Mouse (Mus musculus) stomach, embryonic 16.5 days (tissue): ENCODE measurements around the gene Mob4. TPM values are rescaled to one million over a fixed set of nuclear protein-coding genes. Genes with fewer than 3 reads are reported as not detected.

Experiments used
- ATAC-seq: fragments of 200-750 bp; cut with Nextera tagmentation; 2 replicates; pipeline ENCODE4 v1.8.0; 2017; ENCODE audit warnings: moderate number of reproducible peaks, moderate TSS enrichment; ENCODE audit not compliant: insufficient read depth, low FRiP score
- H3K27ac ChIP-seq: fragments of 300-500 bp; sonication (generic); 2 replicates; pipeline ENCODE4 v1.5.1; 2014; ENCODE audit warnings: low read length
- H3K27me3 ChIP-seq: fragments of 300-500 bp; sonication (generic); 2 replicates; pipeline ENCODE4 v1.6.1; 2014; ENCODE audit warnings: low read length, control low read depth, mixed read lengths; ENCODE audit not compliant: control insufficient read depth, insufficient read depth
- H3K36me3 ChIP-seq: fragments of 300-500 bp; sonication (generic); 2 replicates; pipeline ENCODE4 v1.6.1; 2014; ENCODE audit warnings: low read length; ENCODE audit not compliant: control insufficient read depth, insufficient read depth
- H3K4me1 ChIP-seq: fragments of 300-500 bp; sonication (generic); 2 replicates; pipeline ENCODE4 v1.6.1; 2014; ENCODE audit warnings: low read length, control low read depth, mixed read lengths; ENCODE audit not compliant: control insufficient read depth, insufficient read depth
- H3K4me2 ChIP-seq: fragments of 300-500 bp; sonication (generic); 2 replicates; pipeline ENCODE4 v1.6.1; 2014; ENCODE audit warnings: low read depth, low read length, mixed read lengths
- H3K4me3 ChIP-seq: fragments of 300-500 bp; sonication (generic); replicated peaks from 2 replicates; pipeline ENCODE4 v1.5.1; 2014; ENCODE audit warnings: mild to moderate bottlenecking, low read length
- H3K9ac ChIP-seq: fragments of 300-500 bp; sonication (generic); 2 replicates; pipeline ENCODE4 v1.6.1; 2014; ENCODE audit warnings: low read length
- H3K9me3 ChIP-seq: fragments of 300-500 bp; sonication (generic); replicated peaks from 2 replicates; pipeline ENCODE4 v1.6.1; 2016; ENCODE audit warnings: low read length, control low read depth; ENCODE audit not compliant: control insufficient read depth
- WGBS: fragments of 180-500 bp; shearing (Covaris S2); extraction: QIAGEN DNeasy Blood & Tissue Kit; methylation state at CpG from one replicate; pipeline ENCODE4 v1.1.7; 2014; 5-methylcytosine and 5-hydroxymethylcytosine counted together
- polyA plus RNA-seq: library from polyadenylated mRNA; unstranded; fragments of >200 nt; fragmentation: Nextera tagmentation; extraction: Ambion mirVana; gene quantifications from 2 replicates; pipeline ENCODE4 v1.2.1, GENCODE M21; 2015

Mob4 gene
- polyA plus RNA-seq, 1 experiment from 2014 or later, result 153 TPM

GRCm38 (mm10) chr1:55129716-55130115 is 1.3 kb upstream of the Mob4 start:
- 90% methylated on average over 5 of the region's 5 CpGs for WGBS
- no peaks in the 10 kb centered on the region for H3K27me3 ChIP-seq
- no peak overlapping the region for H3K4me3 ChIP-seq
- H3K9ac ChIP-seq, result no peak overlapping the region
- no peaks in the 10 kb centered on the region for H3K9me3 ChIP-seq
- H3K4me2 ChIP-seq, result no peak overlapping the region
- ATAC-seq, result no peak
- H3K36me3 ChIP-seq, result no peaks in the 10 kb centered on the region
- H3K4me1 ChIP-seq, result peaks cover 11% of the 10 kb centered on the region
- no peak overlapping the region for H3K27ac ChIP-seq

- 63% methylated on average over 10 of the region's 10 CpGs for WGBS
- ATAC-seq, result no peak
Measured at GRCm38 (mm10) chr1:55130190-55130916, 678 bp upstream of the Mob4 start.

DNA sequence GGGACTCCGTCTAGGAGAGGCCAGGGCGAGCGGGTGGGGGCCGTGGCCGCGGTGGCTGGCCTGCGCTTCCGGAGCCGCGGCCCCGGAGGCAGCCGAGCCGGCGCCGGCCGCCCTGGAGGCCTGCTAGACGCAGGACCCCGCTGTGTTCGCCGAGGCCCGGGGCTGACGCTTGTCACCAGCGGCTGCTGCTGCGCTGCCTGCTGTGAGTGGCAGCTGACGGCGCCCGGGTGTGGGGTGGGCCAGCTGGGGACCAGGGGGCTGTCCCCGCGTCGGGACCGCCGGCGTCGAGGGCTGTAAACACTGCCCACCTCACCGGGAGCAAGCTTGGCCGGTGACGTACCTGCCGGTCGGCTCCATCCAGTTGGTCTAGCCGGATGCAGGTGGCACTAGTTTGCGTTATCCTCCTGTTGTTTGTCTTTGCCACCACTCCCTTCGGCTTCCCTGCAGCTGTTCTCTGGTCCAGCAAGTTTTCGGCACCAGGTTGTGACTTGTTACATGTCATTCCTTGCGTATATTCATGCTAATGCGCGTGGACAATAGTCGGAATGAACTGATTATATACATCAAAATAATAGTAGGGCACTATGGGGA is 488 bp downstream of the Mob4 start:
- Histone ChIP-seq H3K27ac (peak overlapping the region; percentile 100), H3K4me2 (peak overlapping the region; percentile 78), H3K36me3 (no peaks in the 10 kb centered on the region), H3K4me3 (peak overlapping the region; percentile 100), H3K27me3 (no peaks in the 10 kb centered on the region), H3K9me3 (no peaks in the 10 kb centered on the region), H3K4me1 (peaks cover 13% of the 10 kb centered on the region), H3K9ac (peak overlapping the region; percentile 100)
- WGBS, result under 1% methylated on average over 44 of the region's 47 CpGs
- peak; percentile 83 for ATAC-seq

More at GRCm38 (mm10) chr1:55130190-55130916, 678 bp upstream of the Mob4 start:
- peak overlapping the region; percentile 78 for H3K9ac ChIP-seq
- peaks cover 11% of the 10 kb centered on the region for H3K4me1 ChIP-seq
- no peaks in the 10 kb centered on the region for H3K36me3 ChIP-seq
- H3K4me3 ChIP-seq, result peak overlapping the region; percentile 100
- H3K9me3 ChIP-seq, result no peaks in the 10 kb centered on the region
- H3K27me3 ChIP-seq, result no peaks in the 10 kb centered on the region
- H3K27ac ChIP-seq, result peak overlapping the region; percentile 84
- peak overlapping the region; percentile 69 for H3K4me2 ChIP-seq

DNA sequence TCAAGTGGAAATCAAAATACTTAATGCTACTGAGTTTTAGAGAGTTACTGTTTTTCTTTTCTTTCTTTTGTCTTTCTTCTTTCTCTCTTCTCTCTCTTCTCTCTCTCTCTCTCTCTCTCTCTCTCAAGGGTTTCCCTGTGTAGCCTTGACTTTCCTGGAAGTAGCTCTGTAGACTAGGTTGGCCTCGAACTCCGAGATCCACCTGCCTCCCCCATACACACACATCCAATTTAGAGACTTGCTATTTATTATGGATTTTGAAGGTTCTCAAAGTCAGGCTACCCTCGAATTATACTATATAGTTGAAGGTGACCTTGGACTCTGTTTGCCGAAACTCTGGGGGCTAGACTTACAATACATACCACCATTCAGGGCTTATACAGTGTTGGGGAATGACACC is 1.3 kb downstream of the Mob4 start:
- WGBS, result 55% methylated on average over 4 of the region's 4 CpGs
- peak overlapping the region; percentile 78 for H3K4me2 ChIP-seq
- no peak for ATAC-seq

GRCm38 (mm10) chr1:55133173-55133572 is 2.1 kb downstream of the Mob4 start:
- H3K27ac ChIP-seq, result no peak overlapping the region
- peaks cover 13% of the 10 kb centered on the region for H3K4me1 ChIP-seq
- no peak overlapping the region for H3K9ac ChIP-seq
- H3K9me3 ChIP-seq, result no peaks in the 10 kb centered on the region
- 50% methylated on average over 2 of the region's 2 CpGs for WGBS
- H3K4me3 ChIP-seq, result 0 out of 2 replicates have a peak overlapping the region, but pooled peaks have one; percentile 6
- ATAC-seq, result no peak
- H3K27me3 ChIP-seq, result no peaks in the 10 kb centered on the region
- H3K36me3 ChIP-seq, result peaks cover 3% of the 10 kb centered on the region; the same call in 1 of the 2 replicates
- peak overlapping the region; percentile 27 for H3K4me2 ChIP-seq

More for the DNA sequence above, 1.3 kb downstream of the Mob4 start:
- Histone ChIP-seq H3K4me1 (peaks cover 13% of the 10 kb centered on the region), H3K4me3 (peak overlapping the region; percentile 100), H3K27me3 (no peaks in the 10 kb centered on the region), H3K27ac (no peak overlapping the region), H3K36me3 (no peaks in the 10 kb centered on the region), H3K9ac (peak overlapping the region; percentile 100), H3K9me3 (no peaks in the 10 kb centered on the region)

- ATAC-seq, result no peak
- H3K4me3 ChIP-seq, result no peak overlapping the region
- H3K27ac ChIP-seq, result no peak overlapping the region
- no peak overlapping the region for H3K4me2 ChIP-seq
- WGBS, result 94% methylated on average over 3 of the region's 3 CpGs
- no peaks in the 10 kb centered on the region for H3K27me3 ChIP-seq
- H3K9ac ChIP-seq, result no peak overlapping the region
- peaks cover 13% of the 10 kb centered on the region for H3K4me1 ChIP-seq
- H3K9me3 ChIP-seq, result no peaks in the 10 kb centered on the region
- peaks cover 5% of the 10 kb centered on the region; the same call in 1 of the 2 replicates for H3K36me3 ChIP-seq
Measured at GRCm38 (mm10) chr1:55134301-55134700, 3.3 kb downstream of the Mob4 start.

DNA sequence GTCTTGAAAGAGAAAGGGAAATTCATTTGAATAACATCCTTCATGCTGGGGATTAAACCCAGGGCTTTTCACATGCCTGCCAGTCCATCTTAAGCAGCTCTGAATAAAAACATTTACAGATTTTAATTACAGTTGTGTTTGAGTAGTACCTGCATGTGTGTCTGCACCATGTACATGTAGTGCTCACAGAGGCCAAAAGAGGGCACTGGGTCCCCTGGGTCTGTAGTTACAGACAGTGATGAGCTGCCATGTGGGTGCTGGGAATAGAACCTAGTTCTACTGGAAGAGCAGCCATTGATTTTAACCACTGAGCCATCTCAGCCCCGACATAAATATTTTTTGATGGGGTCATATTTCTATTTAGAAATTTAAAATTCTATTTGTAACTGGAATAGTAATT is 4.8 kb downstream of the Mob4 start:
- Histone ChIP-seq H3K27ac (no peak overlapping the region), H3K4me2 (no peak overlapping the region), H3K36me3 (peaks cover 5% of the 10 kb centered on the region; the same call in 1 of the 2 replicates), H3K27me3 (no peaks in the 10 kb centered on the region), H3K4me3 (no peak overlapping the region), H3K9me3 (no peaks in the 10 kb centered on the region), H3K4me1 (peaks cover 11% of the 10 kb centered on the region), H3K9ac (no peak overlapping the region)
- 93% methylated on average over 1 of the region's 1 CpGs for WGBS
- no peak for ATAC-seq

DNA sequence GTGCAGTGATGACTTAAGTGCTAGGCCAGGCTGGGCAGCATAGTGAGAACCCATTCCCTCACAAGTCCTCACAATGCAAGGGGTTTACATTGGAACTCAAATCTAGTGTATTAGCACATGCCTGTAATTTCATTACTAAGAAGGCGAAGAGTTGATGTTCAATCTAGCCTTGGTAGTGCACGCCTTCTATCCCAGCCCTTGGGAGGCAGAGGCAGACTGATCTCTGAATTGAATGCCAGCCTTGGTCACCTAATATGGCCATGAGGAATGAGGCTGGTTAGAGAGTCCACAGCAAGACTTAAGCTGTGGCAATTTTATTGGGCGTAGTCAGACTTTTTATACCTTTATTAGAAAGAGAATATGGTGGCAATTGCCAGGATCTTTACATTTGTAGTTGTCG is 13.3 kb downstream of the Mob4 start:
- 94% methylated on average over 4 of the region's 4 CpGs for WGBS
- no peak for ATAC-seq
- Histone ChIP-seq H3K4me2 (no peak overlapping the region), H3K4me1 (no peaks in the 10 kb centered on the region), H3K4me3 (no peak overlapping the region), H3K27me3 (no peaks in the 10 kb centered on the region), H3K9me3 (no peaks in the 10 kb centered on the region), H3K36me3 (peaks cover 11% of the 10 kb centered on the region; the same call in 1 of the 2 replicates), H3K27ac (no peak overlapping the region), H3K9ac (no peak overlapping the region)

DNA sequence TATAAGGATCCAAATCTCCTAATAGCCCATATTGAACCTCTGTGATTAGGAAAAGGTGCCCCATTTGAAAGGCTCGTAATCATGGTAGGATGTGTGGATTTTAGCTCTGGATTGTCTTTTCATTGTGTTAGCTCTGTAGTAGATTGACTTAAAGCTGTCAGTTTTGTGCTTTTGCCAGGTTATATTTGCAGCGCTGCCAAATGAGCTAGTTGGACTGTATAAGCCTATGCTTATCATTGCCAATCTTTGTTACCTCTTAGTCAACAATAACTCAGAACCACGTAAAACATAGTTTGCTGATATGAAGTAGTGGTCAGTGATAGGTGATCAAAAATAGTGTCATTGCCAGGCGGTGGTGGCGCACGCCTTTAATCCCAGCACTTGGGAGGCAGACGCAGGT is 14.5 kb downstream of the Mob4 start:
- H3K27ac ChIP-seq, result no peak overlapping the region
- no peaks in the 10 kb centered on the region for H3K9me3 ChIP-seq
- H3K4me1 ChIP-seq, result no peaks in the 10 kb centered on the region
- no peak overlapping the region for H3K4me3 ChIP-seq
- ATAC-seq, result no peak
- H3K27me3 ChIP-seq, result no peaks in the 10 kb centered on the region
- no peak overlapping the region for H3K4me2 ChIP-seq
- 93% methylated on average over 7 of the region's 7 CpGs for WGBS
- no peak overlapping the region for H3K9ac ChIP-seq
- H3K36me3 ChIP-seq, result peaks cover 20% of the 10 kb centered on the region
